Mouse (Mus musculus): ENCODE data around the gene Utrn.

GRCm38 (mm10) chr10:12887792-12888191, 18.6 kb upstream of the Utrn start:
- TF ChIP-seq CTCF (IDR thresholded peaks at IDR 0.05; ENCODE audit: control insufficient read depth, insufficient read depth, low read length): no peak
- TF ChIP-seq POLR2A (IDR thresholded peaks at IDR 0.05; ENCODE audit: borderline replicate concordance, control insufficient read depth, low read depth, low read length): no peak
